Mouse (Mus musculus) hematopoietic stem cell, adult 5-6 weeks (primary cell): Measurements from ENCODE around the gene Ddi2. TPM values are rescaled to one million over a fixed set of nuclear protein-coding genes. Genes with fewer than 3 reads are reported as not detected.
A peak's percentile ranks its signal among the peaks of the same experiment; 100 is the strongest.

ENCODE experiments used
- ATAC-seq, 2 experiments: fragments of 125-278 bp in 1 of 2; replicated peaks in 1 of 2; 2 replicates each; pipeline ENCODE4 v1.8.0; 2016 to 2017; ENCODE audit warnings: inconsistent platforms in 2 of 2, mild to moderate bottlenecking in 2 of 2, moderate number of reproducible peaks in 2 of 2, low read depth in 1 of 2, moderate TSS enrichment in 1 of 2; ENCODE audit not compliant: low FRiP score in 2 of 2, poor library complexity in 2 of 2, severe bottlenecking in 2 of 2, insufficient read depth in 1 of 2, low TSS enrichment in 1 of 2
- total RNA-seq: library from RNA; stranded (forward); fragments of 172-1452, 232-1000 nt; gene quantifications from 2 replicates; pipeline ENCODE4 v1.2.3, GENCODE M21; 2017

Ddi2 gene
- total RNA-seq, 1 experiment from 2014 or later, result 23.6 TPM

GRCm38 (mm10) chr4:141750826-141751225 lies 27.6 kb upstream of the Ddi2 start:
- ATAC-seq, result no peak

DNA sequence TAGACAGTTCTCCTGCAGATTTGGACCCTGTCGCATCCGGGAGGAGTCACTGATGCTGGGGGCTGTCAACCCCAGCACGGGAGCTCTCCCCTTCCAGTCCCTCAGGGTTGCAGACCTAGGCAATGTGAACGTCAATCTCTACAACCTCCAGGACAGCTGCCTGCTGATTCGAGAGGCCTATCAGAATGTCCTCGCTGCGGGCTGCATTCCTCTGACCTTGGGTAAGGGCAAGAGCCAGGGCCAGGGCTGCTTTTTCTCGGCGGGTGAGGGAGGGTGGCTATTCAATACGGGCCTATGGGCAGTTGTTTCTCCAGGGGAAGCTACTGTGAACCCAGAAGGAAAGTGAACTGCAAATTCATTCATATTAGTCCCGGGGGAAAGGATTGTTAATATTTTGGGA lies 26.3 kb upstream of the Ddi2 start:
- ATAC-seq, result no peak

DNA sequence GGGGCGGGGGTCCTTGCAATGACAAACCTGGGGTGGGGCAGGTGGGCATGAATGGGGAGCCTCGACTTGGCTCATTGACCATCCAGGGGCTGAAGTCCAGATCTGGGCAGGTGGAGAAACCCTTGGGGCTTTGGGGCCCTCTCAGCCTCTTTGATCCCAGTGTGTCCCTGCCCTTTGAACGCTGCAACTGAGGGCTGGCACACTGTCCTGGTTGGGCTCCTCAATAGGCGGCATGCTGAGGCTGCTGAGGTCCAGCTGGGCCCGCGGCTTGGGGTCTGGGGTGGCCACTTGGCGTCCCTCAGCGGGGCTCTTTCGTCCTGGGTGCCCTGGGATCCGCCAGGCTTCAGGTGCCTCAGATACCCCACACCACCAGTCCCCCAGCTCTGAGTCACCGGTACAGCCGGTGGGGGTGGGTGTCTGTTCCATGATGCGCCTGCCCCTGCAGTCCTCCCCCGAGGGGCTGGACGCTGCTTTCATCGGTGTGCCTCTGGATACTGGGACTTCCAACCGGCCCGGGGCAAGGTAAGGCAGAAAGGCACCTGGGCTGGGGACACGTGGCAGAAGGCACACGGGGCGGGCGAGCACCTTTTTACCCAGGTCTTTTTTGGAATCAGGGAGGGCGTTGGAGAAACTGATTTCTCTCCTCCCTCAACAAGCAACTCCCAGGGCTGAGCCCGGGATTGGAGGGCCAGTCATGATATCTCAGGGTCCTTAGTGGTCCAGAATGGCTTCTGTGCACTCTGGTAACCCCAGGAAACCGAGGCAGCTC lies 23.5 kb upstream of the Ddi2 start, which contains the start of gene Agmat:
TSS of gene Agmat (plus strand) at position 95 of the 769 bp plus-strand sequence.
- no peak for ATAC-seq

GRCm38 (mm10) chr4:141742381-141742780 lies 19.2 kb upstream of the Ddi2 start:
- no peak for ATAC-seq

GRCm38 (mm10) chr4:141741856-141742255 lies 18.6 kb upstream of the Ddi2 start:
- no peak for ATAC-seq

- ATAC-seq, result no peak
Observed at GRCm38 (mm10) chr4:141738015-141738414, 14.8 kb upstream of the Ddi2 start.

- ATAC-seq, result no peak
Observed at GRCm38 (mm10) chr4:141736856-141737255, 13.6 kb upstream of the Ddi2 start.

DNA sequence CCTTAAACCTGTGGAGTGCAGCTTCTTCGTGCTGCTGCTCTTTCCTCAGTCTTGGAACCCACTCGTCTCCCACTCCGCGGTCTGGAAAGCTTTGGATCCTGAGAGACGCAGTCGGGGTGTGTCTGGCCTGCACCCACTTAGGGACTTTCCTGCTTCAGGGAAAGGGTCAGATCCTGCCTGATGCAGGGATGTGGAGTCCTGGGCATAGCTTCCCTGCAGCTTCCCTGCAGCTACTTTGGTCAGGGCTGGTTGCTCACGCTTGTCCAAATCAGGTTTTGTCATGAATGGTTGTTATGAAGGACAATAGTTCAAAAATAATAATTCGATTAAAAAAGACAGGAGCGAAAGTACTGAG lies 12.0 kb upstream of the Ddi2 start:
- ATAC-seq, result no peak

DNA sequence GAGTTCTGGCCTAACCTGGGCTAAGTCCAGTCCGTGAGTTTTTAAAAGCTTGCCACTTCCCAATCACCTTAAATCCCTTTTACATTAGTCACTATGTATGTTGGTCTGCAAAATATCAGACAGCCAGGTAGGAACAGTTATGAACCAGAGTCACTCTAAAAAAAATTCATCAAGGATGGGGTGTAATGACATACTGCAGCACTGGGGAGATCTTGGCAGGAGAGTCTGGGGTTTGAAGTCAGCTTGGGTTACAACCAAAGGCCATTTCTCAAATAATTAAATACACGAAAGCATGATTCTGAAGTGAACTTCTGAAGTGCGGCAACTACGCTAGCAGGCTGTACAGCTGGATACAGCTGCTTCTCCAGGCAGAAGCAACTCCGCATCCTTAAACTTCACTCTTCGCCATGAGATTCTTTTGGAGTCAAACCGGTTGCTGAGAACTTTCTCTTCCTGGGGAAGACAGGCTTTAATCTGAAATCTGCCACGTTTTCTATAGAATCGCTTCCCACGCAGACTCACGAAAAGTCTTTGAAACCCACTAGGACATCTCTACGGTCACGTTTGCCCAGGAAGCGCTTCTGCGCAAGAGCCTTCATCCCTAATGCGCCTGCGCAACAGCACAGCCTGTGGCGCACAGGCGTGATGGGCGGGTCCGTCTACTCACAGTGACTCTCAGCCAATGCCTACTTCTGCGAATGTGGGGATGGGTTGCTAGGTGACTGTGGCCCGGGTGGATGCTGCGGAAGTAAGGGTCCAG lies 11.4 kb upstream of the Ddi2 start:
- peak; percentile 99 for ATAC-seq

DNA sequence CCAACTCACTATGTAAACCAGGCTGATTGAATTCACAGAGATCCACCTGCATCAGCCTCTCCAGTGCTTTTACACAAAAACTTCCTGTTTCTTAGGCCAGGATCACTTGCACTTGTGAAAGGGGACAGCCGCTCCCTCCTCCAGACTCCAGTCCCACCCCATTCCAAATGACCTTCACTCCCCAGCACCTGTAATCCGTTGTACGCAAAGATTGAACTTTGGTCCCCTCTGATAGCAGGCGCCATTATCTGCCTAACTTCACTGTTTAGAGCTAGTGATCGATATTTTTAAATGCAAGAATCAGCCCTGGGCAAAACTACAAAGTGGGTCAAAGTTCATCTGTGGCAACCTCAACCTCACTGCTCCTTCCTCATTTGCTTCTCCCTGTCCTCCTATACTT lies 8.5 kb upstream of the Ddi2 start:
- ATAC-seq, result no peak

- no peak for ATAC-seq
Observed at GRCm38 (mm10) chr4:141730401-141730800, 7.2 kb upstream of the Ddi2 start.

DNA sequence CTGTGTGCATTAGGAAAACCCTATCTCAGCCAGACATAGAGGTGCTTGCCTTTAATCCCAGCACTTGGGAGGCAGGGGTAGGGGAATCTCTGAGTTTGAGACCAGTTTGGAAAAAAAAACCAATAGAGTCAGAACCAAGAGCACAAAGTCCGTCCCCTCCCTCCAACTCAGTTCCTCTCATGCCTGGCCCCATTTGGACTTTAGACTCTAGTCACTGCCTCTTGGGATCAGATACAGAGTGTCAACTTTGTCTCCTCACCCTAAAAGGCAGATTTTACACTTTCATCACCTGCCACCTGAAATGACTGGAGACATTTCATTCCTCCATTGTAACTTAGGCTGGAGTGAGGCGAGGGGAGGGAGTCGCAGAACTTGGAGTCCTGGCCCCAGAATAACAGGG lies 6.0 kb upstream of the Ddi2 start:
- ATAC-seq, result no peak

GRCm38 (mm10) chr4:141725738-141726137 lies 2.5 kb upstream of the Ddi2 start:
- no peak for ATAC-seq

GRCm38 (mm10) chr4:141725277-141725676 lies 2.1 kb upstream of the Ddi2 start:
- no peak for ATAC-seq

GRCm38 (mm10) chr4:141724594-141724993 lies 1.4 kb upstream of the Ddi2 start:
- no peak for ATAC-seq

GRCm38 (mm10) chr4:141723673-141724068 lies 452 bp upstream of the Ddi2 start:
- no peak for ATAC-seq

DNA sequence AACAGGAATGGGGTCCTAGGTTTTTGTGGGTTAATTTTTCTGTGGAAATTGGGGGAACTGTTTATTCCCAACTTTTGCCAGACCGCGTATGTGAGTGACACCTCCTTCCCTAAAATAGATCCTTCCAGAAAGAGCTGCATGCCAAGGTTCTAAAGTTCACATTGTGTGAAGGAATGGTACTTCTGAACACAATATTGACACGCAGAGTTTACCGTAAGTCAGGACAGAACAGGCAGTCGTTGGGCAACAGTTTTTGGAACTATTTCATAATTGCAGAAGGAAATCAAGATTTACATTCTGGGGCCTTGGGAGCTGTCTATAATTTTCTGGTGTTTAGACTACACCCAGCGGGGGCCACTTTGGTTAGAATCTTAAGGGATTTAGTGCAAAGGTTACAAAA lies 1.3 kb downstream of the Ddi2 start:
- ATAC-seq, result no peak

GRCm38 (mm10) chr4:141720761-141721523 lies 2.3 kb downstream of the Ddi2 start:
- peak in 1 of 2 experiments; percentile 43; a peak in 1 of 4 replicates for ATAC-seq
